Mouse (Mus musculus) olfactory bulb, adult 2 months (tissue): ENCODE data around the gene Erp27.

Source experiments
- CTCF ChIP-seq: fragments of 200-500 bp; IDR thresholded peaks from 2 replicates; pipeline ENCODE4 v1.5.1; 2012; ENCODE audit warnings: low read depth, mild to moderate bottlenecking, low read length, moderate library complexity; ENCODE audit not compliant: insufficient read depth
- POLR2A ChIP-seq: fragments of 200-500 bp; IDR thresholded peaks from 2 replicates; pipeline ENCODE4 v1.6.1; 2012; ENCODE audit warnings: mild to moderate bottlenecking, low read depth, low read length, moderate library complexity; ENCODE audit not compliant: insufficient read depth

DNA sequence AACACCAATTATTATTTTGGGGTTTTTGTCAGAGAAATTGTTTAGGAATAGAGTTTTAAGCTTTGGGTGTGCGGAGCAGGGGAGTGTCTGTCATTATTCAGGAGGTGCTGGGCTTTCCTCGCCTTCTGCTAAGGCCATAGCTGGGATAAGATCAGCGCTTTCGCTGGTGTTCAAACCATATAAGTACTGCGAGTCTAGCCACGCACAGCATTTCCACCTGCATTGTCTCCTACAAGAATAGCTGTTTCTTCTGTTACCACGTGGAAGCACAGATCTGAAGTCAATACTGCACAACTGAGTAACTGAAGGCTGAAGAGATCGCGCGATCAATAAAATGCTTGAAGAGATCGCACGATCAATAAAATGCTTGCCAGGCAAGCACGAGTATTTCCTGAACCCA is 9.3 kb upstream of the Erp27 start:
- TF ChIP-seq POLR2A (no peak), CTCF (no peak)
